Mouse (Mus musculus) testis, postnatal 10 days (tissue): ENCODE results near the gene Timm10.
A peak's percentile ranks its signal among the peaks of the same experiment; 100 is the strongest.

Source experiments
- DNase-seq: peaks from one replicate; pipeline ENCODE4 v3.0.0; 2021; ENCODE audit warnings: low spot score

Timm10 gene

DNA sequence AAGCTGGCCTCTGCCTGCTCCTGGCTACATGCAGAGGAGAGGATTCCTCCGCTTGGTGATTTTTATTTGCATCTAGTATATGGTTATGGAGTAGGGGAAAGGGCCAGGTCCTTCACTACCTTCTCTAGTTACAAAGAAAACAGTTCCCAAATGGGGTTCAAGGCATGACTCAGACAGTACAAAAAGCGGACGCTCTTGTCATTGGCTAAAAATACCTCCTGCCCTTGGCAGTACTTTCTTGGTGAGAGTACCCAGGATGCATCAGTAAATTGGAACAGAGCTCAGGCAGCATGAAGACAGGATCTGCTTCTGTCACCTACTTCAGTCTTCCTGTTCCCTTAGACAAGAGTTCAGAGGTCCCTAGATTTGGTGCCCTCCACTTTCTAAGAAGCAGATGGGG, 6.9 kb upstream of the Timm10 start:
- DNase-seq: no peak

DNA sequence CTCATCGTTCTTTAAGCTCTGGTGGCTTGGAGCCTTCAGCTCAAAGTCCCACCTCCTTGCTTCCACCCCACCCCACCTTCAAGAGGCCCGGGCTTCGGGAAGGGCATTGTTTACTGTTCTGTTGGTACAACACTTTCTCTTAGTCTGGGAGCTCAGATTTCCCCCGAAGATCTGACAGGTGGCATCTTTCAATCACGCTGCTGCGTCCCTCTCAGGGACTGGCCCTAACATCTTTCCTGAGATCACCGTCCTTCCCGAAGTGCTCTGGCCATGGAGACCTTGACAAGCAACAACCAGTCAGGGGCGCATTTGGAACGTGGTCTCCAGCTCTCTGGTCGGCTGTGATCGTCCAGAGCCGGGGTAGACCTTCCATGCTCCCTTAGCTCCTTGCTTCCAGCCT, 4.2 kb upstream of the Timm10 start, which contains the start of gene Smtnl1:
Smtnl1 (minus strand) TSS at position 101 of the 400 bp plus-strand sequence.
- DNase-seq: no peak

DNA sequence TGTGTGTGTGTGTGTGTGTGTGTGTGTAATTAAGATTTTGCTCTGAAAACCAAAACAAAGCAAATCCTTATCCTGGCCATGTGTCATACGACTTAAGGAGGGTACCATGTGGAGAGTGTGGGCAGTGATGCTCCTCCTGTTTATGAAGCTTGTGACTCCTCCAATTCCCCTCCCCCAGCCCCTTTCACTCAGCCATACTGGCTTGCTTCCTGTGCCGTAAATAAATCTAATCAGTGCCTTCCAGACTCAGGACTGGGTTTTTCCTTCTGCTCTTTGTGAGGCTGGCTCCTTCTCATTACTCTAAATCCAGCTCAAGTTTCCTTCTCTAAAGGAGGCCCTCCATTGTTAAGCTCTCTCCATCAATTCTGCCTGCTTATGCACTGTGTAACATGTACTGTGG, 3.6 kb upstream of the Timm10 start:
- DNase-seq: no peak

DNA sequence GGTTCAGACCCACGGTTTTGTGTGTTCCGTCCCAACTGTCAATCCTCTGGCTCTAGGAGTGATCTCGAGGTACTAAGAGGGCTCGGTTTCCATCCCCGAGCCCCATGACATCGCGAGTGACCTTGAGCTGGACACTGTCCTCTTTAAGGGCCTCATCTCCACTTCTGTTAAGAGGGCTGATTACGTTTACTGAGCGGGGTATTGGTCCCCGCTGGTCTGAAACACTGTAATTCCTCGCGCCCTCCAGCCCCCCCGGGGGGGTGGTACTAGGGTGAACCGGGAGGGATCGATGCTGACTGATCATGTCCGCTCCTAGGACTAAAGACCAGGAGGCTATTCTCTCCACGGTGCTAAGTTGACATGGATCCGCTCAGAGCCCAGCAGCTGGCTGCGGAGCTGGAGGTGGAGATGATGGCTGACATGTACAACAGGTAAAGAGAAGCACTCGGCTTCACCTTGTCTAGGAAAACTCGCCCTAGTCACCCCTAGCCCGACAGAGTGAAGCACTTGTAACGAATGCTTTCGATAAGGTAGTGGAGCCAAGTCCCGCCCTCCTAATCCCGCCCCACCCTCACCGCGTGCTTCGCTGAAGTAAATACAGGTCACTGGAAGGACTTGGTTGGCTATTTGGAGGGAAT, 605 bp downstream of the Timm10 start:
- peak; percentile 57 for DNase-seq

DNA sequence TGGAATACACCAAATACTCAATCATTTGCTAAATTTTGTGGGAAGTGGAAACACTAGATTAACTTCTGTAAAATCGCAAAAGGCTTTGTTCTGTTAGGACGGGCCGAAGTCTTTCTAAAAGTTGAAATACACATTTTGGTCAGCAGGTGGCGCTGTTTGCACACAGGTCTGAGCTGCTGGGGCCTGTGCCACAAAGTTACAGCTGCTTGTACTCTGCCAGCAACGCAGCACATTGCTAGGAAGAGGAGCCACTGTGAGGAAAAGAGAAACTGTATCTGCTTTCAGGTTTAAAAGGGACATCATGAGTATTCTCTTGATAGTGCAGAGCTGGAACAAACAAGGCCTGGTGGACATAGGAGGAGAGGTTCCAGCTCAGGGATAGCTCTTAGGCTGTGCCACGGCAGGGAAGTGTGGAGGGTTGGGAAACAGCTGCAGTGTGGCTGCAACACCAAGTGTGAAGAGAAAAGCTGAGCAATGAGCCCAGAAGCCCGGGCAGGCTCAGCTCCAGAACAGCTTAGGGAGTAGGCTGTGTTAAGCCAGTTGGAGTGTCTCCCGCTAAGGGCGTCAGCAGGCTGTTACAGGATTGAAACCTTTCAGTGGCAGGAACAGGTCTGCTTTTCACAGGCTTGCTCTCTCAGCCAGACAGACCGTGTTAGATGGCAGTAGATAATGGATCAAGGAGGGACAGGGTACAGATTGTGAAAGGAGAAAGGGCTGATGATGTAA, 5.0 kb downstream of the Timm10 start:
- peak; percentile 89 for DNase-seq

DNA sequence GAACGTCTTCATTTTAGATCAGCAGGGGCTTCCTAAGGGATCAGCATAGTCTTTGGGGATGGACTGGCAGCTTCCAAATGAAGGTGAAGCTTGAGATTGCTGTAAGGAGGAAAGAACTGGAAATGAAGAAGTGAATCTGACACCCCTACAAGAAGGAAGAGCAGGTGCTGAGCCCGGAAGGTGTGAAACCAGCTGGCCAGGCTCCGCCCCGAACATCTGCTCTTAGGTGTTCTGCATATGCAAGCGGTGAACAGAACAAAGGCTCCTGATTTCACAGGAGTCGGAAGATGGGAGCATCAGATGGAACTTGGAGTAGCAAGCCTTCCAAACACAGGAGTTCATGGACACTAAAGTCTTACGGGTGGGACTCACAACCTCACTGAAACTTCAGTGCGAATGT, 10.3 kb downstream of the Timm10 start:
- no peak for DNase-seq

DNA sequence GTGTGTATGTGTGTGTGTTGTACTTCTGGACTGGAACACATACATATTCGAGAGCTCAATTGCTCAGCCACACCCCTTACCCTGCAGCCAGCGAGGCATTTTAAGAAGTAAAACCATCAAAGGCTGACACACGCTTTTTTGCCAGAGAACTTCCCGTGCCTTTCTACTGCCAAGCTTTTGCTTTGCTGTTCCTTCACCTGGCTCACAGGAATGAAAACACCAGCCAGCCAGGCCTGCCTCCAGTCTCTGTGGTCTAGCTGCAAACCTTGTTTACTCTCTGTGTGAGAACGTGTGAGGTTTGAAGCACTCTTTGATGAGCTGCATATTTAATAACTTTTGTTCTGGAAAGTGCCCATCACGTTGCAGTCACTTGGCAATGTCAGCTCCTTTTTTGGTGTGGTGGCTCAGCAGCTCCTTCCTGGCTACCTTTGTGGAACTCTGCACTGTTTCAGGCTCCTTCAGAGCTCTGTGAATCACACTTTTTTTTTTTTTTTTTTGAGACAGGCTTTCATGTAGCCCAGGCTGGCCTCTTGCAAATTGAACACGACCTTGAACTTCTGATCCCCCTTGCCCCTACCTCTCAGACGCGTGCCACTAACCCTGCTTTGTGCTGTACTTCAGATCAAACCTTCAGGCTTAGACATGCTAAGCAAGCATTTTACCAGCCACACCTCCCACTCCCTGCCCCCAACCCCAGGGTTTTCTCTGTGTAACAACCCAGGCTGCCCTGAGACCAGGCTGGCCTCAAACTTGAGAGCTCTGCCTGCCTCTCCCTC, 11.2 kb downstream of the Timm10 start:
- no peak for DNase-seq

DNA sequence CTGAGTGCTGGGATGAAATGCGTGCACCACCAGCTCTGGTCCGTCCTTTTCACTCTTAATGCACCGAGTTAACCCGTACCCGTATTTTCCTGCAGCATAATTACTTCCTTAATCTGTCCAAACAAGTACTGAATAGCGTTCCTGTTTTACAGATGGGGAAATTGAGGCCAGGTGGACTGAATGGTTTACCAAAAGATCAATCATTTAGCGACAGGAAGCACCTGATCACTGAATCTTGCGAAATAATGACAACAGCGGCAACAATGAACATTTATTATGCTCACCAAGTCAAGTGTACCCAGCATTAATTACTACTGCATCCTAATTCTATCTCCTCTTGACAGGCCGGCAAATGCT, 11.8 kb downstream of the Timm10 start, which contains the start of gene Slc43a1:
Slc43a1 (plus strand) TSS at position 258 of the 357 bp plus-strand sequence.
- DNase-seq: no peak

DNA sequence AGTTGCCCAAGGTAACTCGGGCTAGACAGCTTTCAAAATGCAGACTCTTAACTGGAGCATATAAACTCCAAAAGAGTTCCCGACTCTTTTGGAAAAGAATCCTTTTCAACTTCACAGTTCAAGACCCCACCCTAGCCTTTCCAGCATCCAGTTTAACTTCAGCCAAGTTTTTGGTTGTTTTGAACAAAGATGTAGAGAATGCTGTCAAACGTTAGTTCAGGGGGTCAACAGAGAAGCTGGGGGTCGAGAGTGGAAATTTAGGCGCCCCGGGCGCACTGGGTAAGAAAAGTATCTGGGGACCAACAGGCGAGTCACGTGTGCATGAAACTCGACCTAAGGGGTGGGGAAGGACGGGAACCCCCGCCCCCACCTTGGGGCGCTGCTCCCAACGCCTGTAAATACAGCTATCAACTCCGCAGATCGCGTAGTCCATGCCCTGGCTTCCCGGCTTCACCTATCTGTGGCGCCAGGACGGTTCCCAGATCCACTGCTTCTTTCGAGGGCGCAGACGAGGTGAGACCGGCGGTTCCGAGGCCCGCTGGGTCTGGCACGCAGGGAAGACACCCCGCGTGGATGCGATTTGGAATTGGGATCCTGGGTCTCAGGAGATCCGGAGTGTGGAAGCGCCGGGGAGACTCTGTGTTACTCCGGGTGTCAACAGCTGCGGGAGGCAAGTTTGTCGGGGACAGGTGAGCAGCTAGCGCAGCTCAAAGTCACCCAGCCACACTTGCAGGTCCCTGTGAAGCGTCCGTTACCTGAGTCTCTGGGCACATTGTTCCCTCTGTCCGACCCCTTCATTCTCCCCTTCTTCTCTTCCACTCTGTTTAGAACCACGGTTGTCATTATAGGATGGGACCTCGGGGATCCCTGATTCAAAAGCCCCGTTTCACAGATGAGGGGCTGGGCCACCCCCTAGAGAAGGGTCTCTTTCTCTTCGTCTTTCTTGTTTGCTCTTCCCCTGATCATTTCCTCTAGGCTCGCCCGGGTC, 12.5 kb downstream of the Timm10 start:
- DNase-seq: peak; percentile 55

DNA sequence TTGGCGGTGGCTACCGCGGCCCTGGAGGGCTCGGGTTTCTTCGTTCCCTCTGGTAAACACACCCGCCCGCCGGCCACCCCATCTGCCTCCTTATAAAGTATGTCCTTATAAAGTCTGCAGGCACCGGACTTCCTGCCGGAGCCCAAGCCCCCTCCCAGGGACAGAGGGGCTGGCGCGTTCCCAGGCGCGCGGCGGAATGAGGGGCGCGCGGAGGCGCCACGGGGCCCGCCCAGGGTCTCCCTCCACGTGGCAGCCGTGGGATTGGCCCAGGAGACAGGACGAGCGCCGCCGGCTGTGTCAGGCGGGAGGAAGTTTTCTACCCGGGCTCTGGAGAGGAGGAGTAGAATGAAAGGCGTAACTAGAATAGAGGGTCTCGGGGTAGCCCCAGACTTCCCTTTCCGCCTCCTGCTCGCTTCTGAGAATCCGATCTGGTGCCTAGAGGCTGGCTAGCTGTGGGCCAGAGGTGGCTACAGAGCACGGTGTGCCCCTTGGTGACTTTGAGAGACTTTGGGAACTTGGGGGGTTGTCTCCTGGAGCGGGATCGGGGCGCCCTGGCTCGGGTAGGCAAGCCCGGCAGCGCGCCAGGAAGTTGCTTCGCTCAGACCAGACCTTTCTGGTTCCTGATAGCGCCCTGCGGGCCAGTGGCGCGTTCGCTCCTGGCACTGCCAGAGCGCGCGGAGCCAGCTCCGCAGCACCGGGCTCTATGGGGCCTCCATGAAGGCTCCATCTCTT, 13.4 kb downstream of the Timm10 start:
- peak; percentile 78 for DNase-seq

DNA sequence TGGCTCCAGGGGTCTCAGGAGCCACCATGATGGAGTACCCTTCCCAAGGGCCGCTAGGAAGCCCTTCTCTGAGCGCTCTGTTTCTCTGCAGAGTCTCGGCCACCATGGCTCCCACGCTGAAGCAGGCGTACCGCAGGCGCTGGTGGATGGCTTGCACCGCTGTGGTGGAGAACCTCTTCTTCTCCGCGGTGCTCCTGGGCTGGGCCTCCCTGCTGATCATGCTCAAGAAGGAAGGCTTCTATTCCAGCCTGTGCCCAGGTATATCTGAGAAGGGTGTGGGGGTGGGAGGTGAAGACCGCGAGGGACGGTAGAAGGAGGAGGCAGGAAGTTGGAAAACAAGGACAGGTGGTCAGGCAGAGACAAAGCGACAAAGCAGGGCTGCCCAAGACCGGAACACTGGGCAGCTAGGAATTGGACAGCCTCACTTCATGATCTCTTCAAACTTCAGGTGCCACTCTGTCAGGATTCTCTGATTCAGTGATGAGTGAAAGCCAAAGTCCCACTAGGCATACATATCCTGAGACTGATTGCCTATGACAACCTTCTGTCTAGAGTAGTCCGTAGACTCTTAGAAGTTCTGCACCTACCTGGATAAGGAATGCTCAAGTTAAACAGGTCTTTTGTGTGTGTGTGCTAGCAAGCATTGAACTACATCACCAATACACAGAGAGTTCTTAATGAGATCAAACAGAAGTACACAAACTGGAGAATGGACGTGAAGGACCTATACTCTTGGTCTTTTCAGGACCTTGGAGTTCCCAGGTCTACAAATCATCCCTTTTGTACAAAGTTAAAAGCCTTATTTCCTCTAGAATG, 14.2 kb downstream of the Timm10 start:
- no peak for DNase-seq

DNA sequence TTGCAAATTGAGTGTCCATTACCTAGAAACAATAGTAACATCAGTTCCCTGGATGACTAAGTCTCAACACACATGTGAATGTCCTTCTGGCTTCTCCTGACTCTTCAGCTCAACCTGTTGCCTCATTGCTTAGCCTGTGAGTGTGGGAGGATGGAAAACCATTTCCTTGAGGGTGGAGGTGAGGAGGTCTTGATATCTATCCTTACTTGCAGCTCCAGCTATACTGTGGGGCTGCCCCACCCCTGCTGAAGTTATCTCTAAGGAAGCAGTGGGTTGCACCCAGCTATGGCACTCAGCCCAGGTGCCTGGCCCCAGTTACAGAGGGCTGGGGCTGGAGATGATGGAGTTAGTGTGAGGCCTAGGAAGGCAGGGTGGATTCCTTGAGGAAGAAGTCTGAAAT, 15.1 kb downstream of the Timm10 start:
- DNase-seq: no peak

DNA sequence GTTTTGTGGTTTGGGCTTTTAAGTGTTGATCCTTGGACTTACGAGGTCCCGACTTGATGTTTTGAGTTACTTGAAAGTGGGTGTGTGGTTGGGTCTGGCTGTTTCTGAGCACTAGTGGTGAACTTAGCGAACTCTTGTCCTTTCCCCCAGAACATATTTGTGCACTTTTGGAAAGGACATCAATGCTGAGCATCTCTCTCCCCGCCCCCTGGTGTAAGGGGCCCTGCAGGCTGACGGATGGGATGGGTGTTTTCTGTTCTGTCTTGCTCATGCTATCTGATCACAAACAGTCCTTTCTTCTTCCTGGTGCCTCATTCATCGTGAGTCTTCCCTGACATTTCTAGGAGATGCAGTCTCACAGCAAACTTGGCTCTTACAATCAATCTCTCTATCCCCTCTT, 16.9 kb downstream of the Timm10 start:
- no peak for DNase-seq

DNA sequence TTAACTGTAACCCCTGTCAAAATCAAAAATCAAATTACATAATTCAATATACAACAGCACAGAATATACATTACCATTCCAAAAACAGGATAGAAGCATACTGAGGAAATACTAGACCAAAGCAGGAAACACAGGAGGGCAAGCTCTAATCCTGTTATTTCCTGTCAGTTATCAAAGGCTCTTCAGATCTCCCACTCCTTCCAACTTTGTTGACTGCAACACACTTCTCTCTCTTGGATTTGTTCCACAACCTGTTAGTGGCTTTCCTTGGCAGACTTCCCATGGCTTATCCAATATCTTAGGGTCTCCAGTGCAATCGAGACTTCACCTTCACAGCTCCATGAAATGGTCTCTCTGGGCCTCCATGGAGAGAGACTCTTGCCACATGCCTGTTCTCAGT, 18.4 kb downstream of the Timm10 start:
- no peak for DNase-seq

DNA sequence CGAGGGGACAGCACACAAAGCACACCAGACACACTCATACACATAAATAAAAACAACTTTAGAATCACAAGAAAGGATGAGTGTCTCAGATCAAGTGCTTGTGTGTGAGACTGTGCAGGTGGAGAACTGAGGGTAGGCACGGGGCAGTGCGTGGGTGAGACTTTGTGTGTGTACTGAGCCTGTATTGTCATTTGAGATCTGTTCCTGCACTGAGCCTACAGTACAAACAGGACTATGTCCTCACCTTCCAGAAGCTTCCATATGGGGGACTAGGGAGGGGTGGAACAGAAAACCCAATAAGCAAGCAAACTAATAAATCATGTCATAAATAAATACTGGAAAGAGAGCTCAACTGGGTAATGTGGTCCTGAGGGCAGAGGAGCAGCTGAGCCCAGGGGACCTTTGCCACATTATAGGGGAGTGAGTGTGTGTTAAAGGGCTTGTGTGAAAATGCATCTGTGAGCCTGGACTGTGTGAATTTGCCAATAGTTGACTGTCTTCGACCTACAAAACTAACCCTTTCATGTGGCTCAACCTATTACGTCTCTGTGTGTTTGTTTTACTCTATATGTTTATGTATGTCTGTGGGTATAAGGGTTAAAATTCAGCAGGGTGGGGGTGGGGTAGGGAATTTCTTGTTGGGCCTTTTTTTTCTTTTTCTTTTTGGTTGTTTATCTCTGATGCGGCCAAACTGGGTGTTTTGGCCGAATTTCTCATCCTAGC, 23.8 kb downstream of the Timm10 start:
- DNase-seq: no peak

DNA sequence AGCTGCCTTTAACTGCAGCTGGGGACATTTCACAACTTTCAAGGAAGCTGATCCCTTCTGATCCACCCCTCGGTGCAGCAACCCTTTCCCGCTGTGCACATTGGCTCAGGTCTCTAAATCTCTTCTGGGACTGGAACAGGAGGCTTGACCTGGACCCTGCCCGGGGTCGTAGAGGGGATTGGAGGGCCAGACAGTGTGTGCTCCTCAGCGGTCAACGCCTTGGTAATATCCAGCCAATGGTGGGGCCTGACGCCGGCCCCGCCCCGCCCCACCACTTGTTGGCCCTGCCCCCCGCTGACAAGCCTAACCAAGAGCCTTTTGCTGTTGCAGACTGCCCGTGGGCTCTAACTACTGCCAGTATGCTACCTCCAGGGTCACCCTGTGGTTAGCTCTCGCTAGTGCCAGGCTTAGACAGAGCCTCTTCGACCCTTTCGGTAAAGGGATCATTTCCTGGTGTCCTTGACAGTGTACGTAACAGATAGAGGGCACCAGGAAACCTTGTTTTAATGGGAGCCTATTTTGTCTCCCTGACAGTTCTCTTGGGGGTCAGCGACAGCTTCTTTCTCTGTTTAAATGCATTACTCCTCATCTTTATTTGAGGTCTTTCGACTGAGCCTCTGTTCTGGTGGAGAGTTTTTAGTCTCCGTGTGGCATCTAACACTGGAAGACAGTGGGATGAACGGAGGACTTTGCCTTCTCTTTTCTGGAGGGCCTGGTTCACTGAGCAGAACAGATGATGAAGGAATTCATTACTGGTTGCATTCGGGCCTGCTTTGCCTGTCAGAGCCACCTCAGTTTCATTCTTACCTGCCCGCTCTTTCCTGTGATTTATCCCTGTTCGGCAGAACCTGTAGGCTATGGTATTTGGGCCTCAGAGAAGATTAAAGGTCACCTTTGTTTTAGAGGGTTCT, 24.6 kb downstream of the Timm10 start:
- peak; percentile 79 for DNase-seq

DNA sequence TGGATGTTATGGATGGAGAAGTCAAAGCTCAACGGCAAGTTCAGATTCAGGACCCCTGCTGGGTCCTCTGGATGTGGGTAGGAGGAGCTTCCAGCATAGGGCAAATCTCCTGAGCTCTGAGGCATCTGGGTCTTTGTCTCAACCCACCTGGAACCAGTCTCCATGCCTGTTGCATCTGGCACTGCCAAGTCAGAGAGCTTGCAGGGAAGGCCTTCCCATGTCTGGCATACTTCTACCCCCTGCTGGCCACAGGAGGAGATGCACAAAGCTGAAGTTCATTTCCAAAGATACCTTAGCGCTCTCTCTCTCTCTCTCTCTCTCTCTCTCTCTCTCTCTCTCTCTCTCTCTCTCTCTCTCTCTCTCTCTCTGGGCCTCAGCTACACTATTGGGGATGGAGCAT, 28.9 kb downstream of the Timm10 start:
- peak; percentile 57 for DNase-seq

DNA sequence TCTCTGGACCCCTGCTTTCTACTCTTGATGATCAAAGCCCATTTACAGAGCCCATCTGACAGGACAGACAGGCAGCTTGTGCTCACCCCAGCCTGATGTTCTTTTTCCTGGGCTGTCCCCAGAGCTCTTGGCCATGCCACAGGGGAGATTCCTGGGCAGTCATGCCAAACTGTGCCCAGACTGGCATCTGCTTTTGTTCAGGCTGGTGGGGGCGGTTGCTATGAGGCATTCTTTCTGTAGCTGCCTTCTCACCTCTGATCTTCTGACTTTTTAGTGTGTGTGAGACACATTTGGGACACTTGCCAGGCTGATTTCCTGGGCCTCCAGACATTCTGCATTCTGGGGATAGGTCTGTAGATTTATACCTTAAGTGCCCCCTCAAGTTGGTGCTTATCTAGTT, 31.8 kb downstream of the Timm10 start:
- DNase-seq: no peak
